Mouse (Mus musculus) midbrain, embryonic 14.5 days (tissue): Measurements from ENCODE around the gene Cdc42se1. TPM values are rescaled to one million over a fixed set of nuclear protein-coding genes. Genes with fewer than 3 reads are reported as not detected.

Source experiments
- ATAC-seq: fragments of 200-750 bp; cut with Nextera tagmentation; 2 replicates; pipeline ENCODE4 v1.8.0; 2017; ENCODE audit warnings: moderate number of reproducible peaks, moderate library complexity; ENCODE audit not compliant: low FRiP score, low TSS enrichment
- DNase-seq: peaks from one replicate; pipeline ENCODE4 v3.0.0-alpha.2; 2015
- H3K27ac ChIP-seq: fragments of 300-500 bp; sonication (generic); replicated peaks from 2 replicates; pipeline ENCODE4 v1.5.1; 2014; ENCODE audit warnings: mild to moderate bottlenecking, low read depth, low read length, moderate library complexity
- H3K27me3 ChIP-seq: fragments of 300-500 bp; sonication (generic); 2 replicates; pipeline ENCODE4 v1.6.1; 2014; ENCODE audit warnings: low read length, control low read depth, mixed read lengths; ENCODE audit not compliant: control insufficient read depth, insufficient read depth
- H3K36me3 ChIP-seq: fragments of 300-500 bp; sonication (generic); 2 replicates; pipeline ENCODE4 v1.6.1; 2014; ENCODE audit warnings: low read length, control low read depth; ENCODE audit not compliant: control insufficient read depth, insufficient read depth
- H3K4me1 ChIP-seq: fragments of 300-500 bp; sonication (generic); 2 replicates; pipeline ENCODE4 v1.6.1; 2014; ENCODE audit warnings: mild to moderate bottlenecking, antibody characterized with exemption, low read length, control low read depth; ENCODE audit not compliant: control insufficient read depth, insufficient read depth
- H3K4me2 ChIP-seq: fragments of 300-500 bp; sonication (generic); 2 replicates; pipeline ENCODE4 v1.6.1; 2014; ENCODE audit warnings: mild to moderate bottlenecking, low read length, moderate library complexity
- H3K4me3 ChIP-seq: fragments of 300-500 bp; sonication (generic); replicated peaks from 2 replicates; pipeline ENCODE4 v1.5.1; 2014; ENCODE audit warnings: low read depth, low read length
- H3K9ac ChIP-seq: fragments of 300-500 bp; sonication (generic); replicated peaks from 2 replicates; pipeline ENCODE4 v1.6.1; 2014; ENCODE audit warnings: mild to moderate bottlenecking, low read length, moderate library complexity
- H3K9me3 ChIP-seq: fragments of 300-500 bp; sonication (generic); 2 replicates; pipeline ENCODE4 v1.6.1; 2016; ENCODE audit warnings: low read length, control low read depth, mixed read lengths; ENCODE audit not compliant: control insufficient read depth
- WGBS: fragments of 180-500 bp; shearing (Covaris S2); extraction: QIAGEN DNeasy Blood & Tissue Kit; methylation state at CpG from one replicate; pipeline ENCODE4 v1.1.7; 2014; 5-methylcytosine and 5-hydroxymethylcytosine counted together
- polyA plus RNA-seq: library from polyadenylated mRNA; unstranded; fragments of >200 nt; fragmentation: Nextera tagmentation; extraction: Ambion mirVana; gene quantifications from 2 replicates; pipeline ENCODE4 v1.2.1, GENCODE M21; 2014

Cdc42se1 gene
- polyA plus RNA-seq = 58.3 and 64.5 TPM in 2 replicates

- H3K27me3 ChIP-seq = no peaks in the 10 kb centered on the region
- peak within 1 kb of the TSS; percentile 91 for H3K4me3 ChIP-seq
- peak within 1 kb of the TSS; percentile 92 for H3K9ac ChIP-seq
- 0% methylated on average over 64 of the region's 64 CpGs for WGBS
- H3K36me3 ChIP-seq = peaks cover 43% of the 10 kb centered on the region
- no peaks in the 10 kb centered on the region for H3K9me3 ChIP-seq
- H3K4me1 ChIP-seq = peaks cover 44% of the 10 kb centered on the region
- H3K27ac ChIP-seq = peak within 1 kb of the TSS; percentile 98
- ATAC-seq (peak; percentile 89), DNase-seq (peak; percentile 97)
- peak within 1 kb of the TSS; percentile 92 for H3K4me2 ChIP-seq
These were observed at the start of gene Cdc42se1 for GRCm38 (mm10) chr3:95228148-95228893. TSS of gene Cdc42se1 (plus strand) at chr3:95228732.

- DNase-seq = no peak
- no peak overlapping the region for H3K4me2 ChIP-seq
- H3K9ac ChIP-seq = no peak overlapping the region
- no peaks in the 10 kb centered on the region for H3K27me3 ChIP-seq
- H3K36me3 ChIP-seq = peaks cover 4% of the 10 kb centered on the region
- no peak for ATAC-seq
- 88% methylated on average over 5 of the region's 5 CpGs for WGBS
- no peaks in the 10 kb centered on the region for H3K9me3 ChIP-seq
- no peak overlapping the region for H3K4me3 ChIP-seq
- no peak overlapping the region for H3K27ac ChIP-seq
- no peaks in the 10 kb centered on the region for H3K4me1 ChIP-seq
These were observed 49.6 kb upstream of the Cdc42se1 start for GRCm38 (mm10) chr3:95178948-95179347.

- H3K36me3 ChIP-seq = peaks cover 12% of the 10 kb centered on the region
- H3K27me3 ChIP-seq = no peaks in the 10 kb centered on the region
- DNase-seq (no peak), ATAC-seq (no peak)
- H3K9me3 ChIP-seq = no peaks in the 10 kb centered on the region
- 81% methylated on average over 3 of the region's 3 CpGs for WGBS
- no peak overlapping the region for H3K4me2 ChIP-seq
- H3K9ac ChIP-seq = no peak overlapping the region
- H3K4me1 ChIP-seq = no peaks in the 10 kb centered on the region
- H3K4me3 ChIP-seq = no peak overlapping the region
- H3K27ac ChIP-seq = no peak overlapping the region
These were observed 48.6 kb upstream of the Cdc42se1 start for GRCm38 (mm10) chr3:95179890-95180289.

- ATAC-seq (no peak), DNase-seq (no peak)
- no peak overlapping the region for H3K4me2 ChIP-seq
- H3K9ac ChIP-seq = no peak overlapping the region
- no peak overlapping the region for H3K4me3 ChIP-seq
- H3K27me3 ChIP-seq = no peaks in the 10 kb centered on the region
- H3K36me3 ChIP-seq = peaks cover 30% of the 10 kb centered on the region
- no peaks in the 10 kb centered on the region for H3K9me3 ChIP-seq
- no peaks in the 10 kb centered on the region for H3K4me1 ChIP-seq
- no peak overlapping the region for H3K27ac ChIP-seq
- WGBS = 71% methylated on average over 1 of the region's 1 CpGs
These were observed 46.7 kb upstream of the Cdc42se1 start for GRCm38 (mm10) chr3:95181841-95182240.

- no peak overlapping the region for H3K4me3 ChIP-seq
- H3K9ac ChIP-seq = no peak overlapping the region
- ATAC-seq = no peak
- no peaks in the 10 kb centered on the region for H3K9me3 ChIP-seq
- DNase-seq = no peak
- peaks cover 61% of the 10 kb centered on the region for H3K36me3 ChIP-seq
- no peaks in the 10 kb centered on the region for H3K27me3 ChIP-seq
- H3K4me2 ChIP-seq = no peak overlapping the region
- no peaks in the 10 kb centered on the region for H3K4me1 ChIP-seq
- WGBS = 93% methylated on average over 9 of the region's 9 CpGs
- H3K27ac ChIP-seq = no peak overlapping the region
These were observed 43.5 kb upstream of the Cdc42se1 start for GRCm38 (mm10) chr3:95184796-95185577.

GRCm38 (mm10) chr3:95186100-95186499, 42.4 kb upstream of the Cdc42se1 start:
- no peak overlapping the region for H3K4me2 ChIP-seq
- H3K36me3 ChIP-seq = peaks cover 66% of the 10 kb centered on the region
- no peak overlapping the region for H3K4me3 ChIP-seq
- no peak for ATAC-seq
- H3K27me3 ChIP-seq = no peaks in the 10 kb centered on the region
- no peak overlapping the region for H3K27ac ChIP-seq
- no peaks in the 10 kb centered on the region for H3K4me1 ChIP-seq
- H3K9me3 ChIP-seq = no peaks in the 10 kb centered on the region
- no peak overlapping the region for H3K9ac ChIP-seq
- 89% methylated on average over 2 of the region's 2 CpGs for WGBS
- no peak for DNase-seq

GRCm38 (mm10) chr3:95186888-95187287, 41.6 kb upstream of the Cdc42se1 start:
- DNase-seq = no peak
- Histone ChIP-seq H3K4me2 (no peak overlapping the region), H3K27ac (no peak overlapping the region), H3K27me3 (no peaks in the 10 kb centered on the region), H3K4me1 (no peaks in the 10 kb centered on the region), H3K4me3 (no peak overlapping the region), H3K9ac (no peak overlapping the region), H3K36me3 (peaks cover 66% of the 10 kb centered on the region), H3K9me3 (no peaks in the 10 kb centered on the region)
- 92% methylated on average over 6 of the region's 6 CpGs for WGBS
- no peak for ATAC-seq

GRCm38 (mm10) chr3:95194721-95195135, 33.8 kb upstream of the Cdc42se1 start:
- H3K9me3 ChIP-seq = no peaks in the 10 kb centered on the region
- H3K27me3 ChIP-seq = no peaks in the 10 kb centered on the region
- WGBS = 80% methylated on average over 6 of the region's 6 CpGs
- DNase-seq = no peak
- H3K4me1 ChIP-seq = no peaks in the 10 kb centered on the region
- H3K4me3 ChIP-seq = no peak overlapping the region
- H3K4me2 ChIP-seq = no peak overlapping the region
- no peak overlapping the region for H3K9ac ChIP-seq
- no peak overlapping the region for H3K27ac ChIP-seq
- ATAC-seq = no peak
- peaks cover 63% of the 10 kb centered on the region for H3K36me3 ChIP-seq
